Mouse (Mus musculus) bone marrow, adult 2 months (tissue): Measurements from ENCODE around the gene Slc3a2.

Source experiments
- CTCF ChIP-seq: fragments of 200-500 bp; IDR thresholded peaks from 2 replicates; pipeline ENCODE4 v1.5.1; 2011; ENCODE audit warnings: low read length, control low read depth; ENCODE audit not compliant: control insufficient read depth, insufficient read depth
- POLR2A ChIP-seq: fragments of 200-500 bp; IDR thresholded peaks from 2 replicates; pipeline ENCODE4 v1.6.1; 2011; ENCODE audit warnings: low read depth, mild to moderate bottlenecking, control low read depth, low read length, borderline replicate concordance; ENCODE audit not compliant: control insufficient read depth

DNA sequence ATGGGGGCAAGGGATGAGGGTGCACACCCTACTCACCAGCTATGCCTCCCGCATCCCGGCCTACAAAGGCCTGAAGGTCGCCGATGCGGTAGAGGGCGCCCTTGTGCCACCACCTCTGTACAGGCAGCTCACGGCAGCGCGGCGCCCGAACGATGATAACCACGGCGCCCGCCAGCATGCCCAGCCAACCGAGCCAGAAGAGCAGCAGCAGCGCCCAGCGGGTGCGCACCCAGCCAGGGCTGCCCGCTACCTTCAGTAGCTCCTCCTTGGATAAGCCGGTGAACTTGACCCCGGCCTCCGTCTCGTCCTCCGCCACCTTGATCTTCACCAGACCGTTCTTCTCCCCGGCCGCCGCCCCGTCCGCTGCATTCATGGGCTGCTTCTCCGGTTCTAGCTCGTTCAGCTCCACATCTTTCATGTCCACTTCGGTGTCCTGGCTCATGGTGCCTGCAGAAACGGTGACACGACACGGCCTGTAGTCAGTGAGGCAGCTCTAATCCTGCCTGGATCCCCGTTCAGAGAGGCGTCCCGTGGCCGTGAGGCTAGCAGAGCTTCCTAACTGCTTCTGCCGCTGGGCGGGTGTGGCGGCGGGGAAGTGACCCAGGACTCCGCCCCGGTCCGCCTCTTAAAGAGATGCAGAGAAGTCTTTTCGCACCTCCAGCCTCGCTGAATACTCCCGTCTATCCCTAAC lies 9.7 kb downstream of the Slc3a2 start:
- peak; percentile 92 for TF ChIP-seq CTCF
- peak; percentile 99 for TF ChIP-seq POLR2A
